Comparison of ENCODE assay signal across 12 mouse cellular contexts in genomic region chr6:136545284-136545870, GRCm38 (mm10). TPM values are rescaled to one million over a fixed set of nuclear protein-coding genes. Genes with fewer than 3 reads are reported as not detected.
DNase-seq lines count a peak whose midpoint lies in the region; ATAC-seq and TF ChIP-seq lines count a peak whose summit lies in the region.
"Had no signal": no experiment of that assay in that cellular context is flagged by ENCODE, and none has a peak within 500 bp of the region (broad histone marks: within the 10 kb centered on the region; RNA-seq: fewer than 3 reads in every experiment).

No protein-coding gene starts in this region.

- H3K9me3 ChIP-seq in lung, embryonic 15.5 days, result no peaks in the 10 kb centered on the region
- H3K9me3 ChIP-seq in hindbrain, embryonic 14.5 days (ENCODE audit: control insufficient read depth, low read length), result no peaks in the 10 kb centered on the region
- H3K9me3 ChIP-seq in neural tube, embryonic 14.5 days (ENCODE audit: control insufficient read depth, low read length), result no peaks in the 10 kb centered on the region
- H3K9me3 ChIP-seq: liver, embryonic 15.5 days had no signal

- no peak overlapping the region for H3K4me2 ChIP-seq in lung, embryonic 15.5 days
- H3K4me2 ChIP-seq in hindbrain, embryonic 14.5 days (replicated peaks), result no peak overlapping the region
- H3K4me2 ChIP-seq in neural tube, embryonic 14.5 days (ENCODE audit: low read depth, low read length), result no peak overlapping the region
- H3K4me2 ChIP-seq: liver, embryonic 15.5 days had no signal

- peak overlapping the region; percentile 66 for H3K27ac ChIP-seq in gastrocnemius, adult 2 months
- H3K27ac ChIP-seq in lung, embryonic 15.5 days, result 0 out of 2 replicates have a peak overlapping the region, but pooled peaks have one; percentile 0
- peak overlapping the region; percentile 66 for H3K27ac ChIP-seq in hindbrain, embryonic 14.5 days
- H3K27ac ChIP-seq in neural tube, embryonic 14.5 days (ENCODE audit: low read depth, low read length), result 0 out of 2 replicates have a peak overlapping the region, but pooled peaks have one; percentile 16
- H3K27ac ChIP-seq: liver, embryonic 15.5 days had no signal

- peak overlapping the region; percentile 22; the same call in 1 of the 2 replicates for H3K4me3 ChIP-seq in gastrocnemius, adult 2 months
- H3K4me3 ChIP-seq in lung, embryonic 15.5 days, result no peak overlapping the region
- H3K4me3 ChIP-seq in lung, adult 2 months (replicated peaks; ENCODE audit: extremely low read depth, low read depth, low read length), result no peak overlapping the region
- no peak overlapping the region for H3K4me3 ChIP-seq in hindbrain, embryonic 14.5 days (replicated peaks; ENCODE audit: low read length)
- H3K4me3 ChIP-seq in neural tube, embryonic 14.5 days (ENCODE audit: low read depth, low read length), result no peak overlapping the region
- H3K4me3 ChIP-seq: liver, embryonic 15.5 days had no signal

- H3K27me3 ChIP-seq in lung, embryonic 15.5 days, result no peaks in the 10 kb centered on the region
- no peaks in the 10 kb centered on the region for H3K27me3 ChIP-seq in hindbrain, embryonic 14.5 days (ENCODE audit: control insufficient read depth, insufficient read depth, low read length)
- H3K27me3 ChIP-seq in neural tube, embryonic 14.5 days (ENCODE audit: control insufficient read depth, insufficient read depth, low read length), result no peaks in the 10 kb centered on the region
- H3K27me3 ChIP-seq: liver, embryonic 15.5 days; Patski had no signal

- intact Hi-C loops in gastrocnemius, adult 2 months (cut with DNase I), result loop anchor here (10.0 kb wide), 1 partner anchor 259 kb away; the partner anchor contains the start of genes H2afj and Hist4h4
- intact Hi-C loops in gastrocnemius, postnatal 36 days (cut with DNase I), result no loop called here

- 78% methylated on average over 11 of the region's 11 CpGs for WGBS in lung, embryonic 15.5 days
- 76% methylated on average over 11 of the region's 11 CpGs for WGBS in lung, adult 2 months
- 74% methylated on average over 11 of the region's 11 CpGs for WGBS in hindbrain, embryonic 14.5 days
- WGBS in neural tube, embryonic 14.5 days, result 62% methylated on average over 11 of the region's 11 CpGs

- H3K4me1 ChIP-seq in lung, embryonic 15.5 days, result peaks cover 38% of the 10 kb centered on the region
- peaks cover 14% of the 10 kb centered on the region for H3K4me1 ChIP-seq in lung, adult 2 months (ENCODE audit: control insufficient read depth, insufficient read depth, low read length)
- peaks cover 65% of the 10 kb centered on the region for H3K4me1 ChIP-seq in hindbrain, embryonic 14.5 days (replicated peaks; ENCODE audit: control insufficient read depth, insufficient read depth, low read length)
- H3K4me1 ChIP-seq in neural tube, embryonic 14.5 days (ENCODE audit: control insufficient read depth, insufficient read depth, low read length), result peaks cover 31% of the 10 kb centered on the region

- no peak for TF ChIP-seq CTCF in gastrocnemius, adult 2 months (IDR thresholded peaks at IDR 0.05)
- TF ChIP-seq CTCF in lung, adult 2 months (IDR thresholded peaks at IDR 0.05; ENCODE audit: insufficient read depth, low read length), result no peak

- no peaks in the 10 kb centered on the region for H3K36me3 ChIP-seq in lung, embryonic 15.5 days
- 0 out of 2 replicates have a peak, but pooled peaks cover 1% of the 10 kb centered on the region for H3K36me3 ChIP-seq in hindbrain, embryonic 14.5 days (replicated peaks; ENCODE audit: control insufficient read depth, insufficient read depth)
- H3K36me3 ChIP-seq in neural tube, embryonic 14.5 days (ENCODE audit: control insufficient read depth, insufficient read depth, low read length), result no peaks in the 10 kb centered on the region

- no peak for ATAC-seq in lung, embryonic 15.5 days (ENCODE audit: borderline replicate concordance, extremely low read depth, low FRiP score, low TSS enrichment)
- ATAC-seq in hindbrain, embryonic 14.5 days (ENCODE audit: low FRiP score), result no peak
- no peak for ATAC-seq in neural tube, embryonic 14.5 days (ENCODE audit: low read depth)
- ATAC-seq: Patski had no signal

- TF ChIP-seq POLR2A in lung, adult 2 months (IDR thresholded peaks at IDR 0.05; ENCODE audit: borderline replicate concordance, extremely low read depth, low read depth, low read length), result no peak

- no peak overlapping the region for H3K9ac ChIP-seq in lung, embryonic 15.5 days
- no peak overlapping the region for H3K9ac ChIP-seq in hindbrain, embryonic 14.5 days
- H3K9ac ChIP-seq in neural tube, embryonic 14.5 days (replicated peaks; ENCODE audit: low read depth, low read length), result no peak overlapping the region
- H3K9ac ChIP-seq: liver, embryonic 15.5 days had no signal

- DNase-seq in gastrocnemius, adult 2 months, result no peak
- no peak for DNase-seq in gastrocnemius, postnatal 36 days
- no peak for DNase-seq in lung, adult 2 months
- DNase-seq in hindbrain, embryonic 14.5 days (ENCODE audit: low spot score), result no peak
- DNase-seq in thymus, postnatal 10 days (ENCODE audit: low spot score in 2 of 2), result no peak
- no peak for DNase-seq in MN1 (ENCODE audit: low spot score)
- DNase-seq: kidney, adult 8-10 months; layer of hippocampus, adult 9-11 months had no signal

RNA-seq across cellular contexts. Expression of gene Atf7ip, which starts 39.4 kb away (rescaled TPM):
- 10 to 100 TPM; 43.4 to 46.9 TPM for total RNA-seq in gastrocnemius, adult 2 months (2021)
- 10 to 100 TPM; 31.6 to 41.6 TPM for total RNA-seq in gastrocnemius, postnatal 36 days (2021)
- polyA plus RNA-seq in lung, embryonic 15.5 days (2015; fragmentation: Nextera tagmentation; extraction: Ambion mirVana), result 36.8 and 44.9 TPM in 2 replicates
- polyA plus RNA-seq in lung, adult 2 months (2012; rRNA removed), result 24.8 and 28.3 TPM in 2 replicates
- polyA plus RNA-seq in hindbrain, embryonic 14.5 days (2014; fragmentation: Nextera tagmentation; extraction: Ambion mirVana), result 42.8 and 49.7 TPM in 2 replicates
- polyA plus RNA-seq in neural tube, embryonic 14.5 days (2014; fragmentation: Nextera tagmentation; extraction: Ambion mirVana), result 49.2 and 59.5 TPM in 2 replicates

Comparison
In these comparisons a context has a peak if more than half of its experiments do, and no peak if none do; other contexts are left out.
1. H3K27ac ChIP-seq: peak in every context shown above with its lines; median percentile 66 in gastrocnemius, adult 2 months; 66 in hindbrain, embryonic 14.5 days; 16 in neural tube, embryonic 14.5 days; 0 in lung, embryonic 15.5 days.